Mouse (Mus musculus) ES-E14 (cell line): Measurements from ENCODE around the gene Ywhab. TPM values are rescaled to one million over a fixed set of nuclear protein-coding genes. Genes with fewer than 3 reads are reported as not detected.

Experiments
- DNase-seq: peaks from one replicate; pipeline ENCODE4 v3.0.0-alpha.2; 2013; ENCODE audit warnings: low read depth, low spot score
- H3K27ac ChIP-seq: 2 replicates; pipeline ENCODE4 v1.5.1; 2012; ENCODE audit warnings: low read depth, mild to moderate bottlenecking, low read length, moderate library complexity, mixed read lengths; ENCODE audit not compliant: poor library complexity, insufficient read depth, severe bottlenecking
- H3K36me3 ChIP-seq: 2 replicates; pipeline ENCODE4 v1.6.1; 2012; ENCODE audit warnings: mild to moderate bottlenecking, low read length, moderate library complexity, mixed read lengths; ENCODE audit not compliant: control insufficient read depth, poor library complexity, insufficient read depth, severe bottlenecking
- H3K4me1 ChIP-seq, 2 experiments: fragments of 150-350 bp in 1 of 2; sonication (generic) in 1 of 2; 2 replicates each; pipeline ENCODE4 v1.6.1; 2012; ENCODE audit warnings: low read length in 2 of 2, mild to moderate bottlenecking in 1 of 2, mixed read lengths in 1 of 2; ENCODE audit not compliant: control insufficient read depth in 2 of 2, insufficient read depth in 2 of 2, poor library complexity in 1 of 2
- H3K4me3 ChIP-seq, 2 experiments: fragments of 150-350 bp in 1 of 2; sonication (generic) in 1 of 2; 2 replicates each; pipeline ENCODE4 v1.5.1; 2012; ENCODE audit warnings: low read length in 2 of 2, low read depth in 1 of 2, mild to moderate bottlenecking in 1 of 2, mixed read lengths in 1 of 2; ENCODE audit not compliant: insufficient read depth in 1 of 2, poor library complexity in 1 of 2, severe bottlenecking in 1 of 2
- H3K9ac ChIP-seq: 2 replicates; pipeline ENCODE4 v1.6.1; 2012; ENCODE audit warnings: low read depth, mild to moderate bottlenecking, low read length, mixed read lengths; ENCODE audit not compliant: poor library complexity, insufficient read depth, severe bottlenecking
- H3K9me3 ChIP-seq: fragments of 150-350 bp; sonication (generic); 2 replicates; pipeline ENCODE4 v1.6.1; 2012; ENCODE audit warnings: low read depth, mild to moderate bottlenecking, low read length; ENCODE audit not compliant: control insufficient read depth, insufficient read depth
- CHD2 ChIP-seq: IDR thresholded peaks from 2 replicates; pipeline ENCODE4 v1.6.1; 2014; ENCODE audit warnings: mild to moderate bottlenecking, low read depth, low read length, inconsistent platforms
- HCFC1 ChIP-seq: IDR thresholded peaks from 2 replicates; pipeline ENCODE4 v1.6.1; 2012; ENCODE audit warnings: low read length, inconsistent platforms, borderline replicate concordance; ENCODE audit not compliant: insufficient read depth
- MAFK ChIP-seq: IDR thresholded peaks from 2 replicates; pipeline ENCODE4 v1.6.1; 2014; ENCODE audit warnings: mild to moderate bottlenecking, low read depth, low read length, inconsistent platforms; ENCODE audit not compliant: insufficient read depth
- ZC3H11A ChIP-seq: IDR thresholded peaks from 2 replicates; pipeline ENCODE4 v1.6.1; 2012; ENCODE audit warnings: low read depth, mild to moderate bottlenecking, inconsistent platforms, low read length, borderline replicate concordance
- ZNF384 ChIP-seq: IDR thresholded peaks from 2 replicates; pipeline ENCODE4 v1.6.1; 2012; ENCODE audit warnings: low read depth, low read length, inconsistent platforms
- in situ Hi-C, 2 experiments: fragments of 600-800 bp; cut with MboI; formaldehyde crosslinking; loops; one replicate each; pipeline ENCODE4 v1.15.1; 2025; ENCODE audit warnings: low sequenced_read_pairs in 2 of 2, inconsistent platforms in 1 of 2; ENCODE audit not compliant: unreplicated experiment in 2 of 2
- total RNA-seq: library from RNA; depleted of rRNA; stranded (reverse); fragments of 300-350 nt; gene quantifications from 2 replicates; pipeline ENCODE4 v1.2.3, GENCODE M21; 2012

Gene Ywhab
- total RNA-seq, 1 experiment, result 65.9 TPM

DNA sequence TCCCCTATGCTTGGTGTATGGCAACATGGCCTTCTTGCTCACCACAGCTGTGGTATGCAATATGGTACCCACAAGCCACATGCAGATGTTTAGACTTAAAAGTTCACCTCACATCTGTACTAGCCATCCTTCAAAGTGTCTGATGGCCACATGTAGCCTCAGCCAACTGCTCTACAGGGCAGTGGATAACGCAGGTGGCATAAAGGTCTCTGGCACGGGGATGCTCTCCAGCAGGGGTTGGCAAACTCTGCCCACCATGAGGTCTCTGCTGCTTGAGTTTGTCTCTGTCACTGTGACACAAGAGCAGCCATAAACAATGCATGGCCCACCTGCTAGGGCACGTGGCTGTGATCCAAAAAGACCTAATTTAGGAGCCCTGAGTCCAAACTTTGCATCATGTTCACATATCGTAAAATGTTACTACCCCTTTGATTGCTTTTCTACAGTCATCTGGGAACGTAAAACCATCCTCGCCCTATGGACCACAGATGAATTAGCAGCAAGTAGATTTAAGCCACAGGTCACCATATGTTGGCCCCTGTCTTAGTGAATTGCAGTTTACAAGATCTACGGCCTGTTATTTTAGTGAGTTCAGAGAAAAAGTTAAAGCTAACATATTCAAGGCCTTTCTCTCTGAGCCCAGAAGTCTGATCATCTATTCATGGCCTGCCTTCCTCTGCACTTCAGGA, 41.0 kb upstream of the Ywhab start:
- H3K27ac ChIP-seq, result no peak overlapping the region
- DNase-seq, result no peak
- in situ Hi-C loops, result loop anchor here in 1 of 2 experiments (25.0 kb wide), 1 partner anchor 91 kb away; the partner anchor contains the start of gene Kcnk15
- no peaks in the 10 kb centered on the region for H3K4me1 ChIP-seq
- no peak overlapping the region for H3K4me3 ChIP-seq
- TF ChIP-seq ZC3H11A, result no peak
- no peak overlapping the region for H3K9ac ChIP-seq
- H3K36me3 ChIP-seq, result no peaks in the 10 kb centered on the region
- H3K9me3 ChIP-seq, result no peaks in the 10 kb centered on the region

DNA sequence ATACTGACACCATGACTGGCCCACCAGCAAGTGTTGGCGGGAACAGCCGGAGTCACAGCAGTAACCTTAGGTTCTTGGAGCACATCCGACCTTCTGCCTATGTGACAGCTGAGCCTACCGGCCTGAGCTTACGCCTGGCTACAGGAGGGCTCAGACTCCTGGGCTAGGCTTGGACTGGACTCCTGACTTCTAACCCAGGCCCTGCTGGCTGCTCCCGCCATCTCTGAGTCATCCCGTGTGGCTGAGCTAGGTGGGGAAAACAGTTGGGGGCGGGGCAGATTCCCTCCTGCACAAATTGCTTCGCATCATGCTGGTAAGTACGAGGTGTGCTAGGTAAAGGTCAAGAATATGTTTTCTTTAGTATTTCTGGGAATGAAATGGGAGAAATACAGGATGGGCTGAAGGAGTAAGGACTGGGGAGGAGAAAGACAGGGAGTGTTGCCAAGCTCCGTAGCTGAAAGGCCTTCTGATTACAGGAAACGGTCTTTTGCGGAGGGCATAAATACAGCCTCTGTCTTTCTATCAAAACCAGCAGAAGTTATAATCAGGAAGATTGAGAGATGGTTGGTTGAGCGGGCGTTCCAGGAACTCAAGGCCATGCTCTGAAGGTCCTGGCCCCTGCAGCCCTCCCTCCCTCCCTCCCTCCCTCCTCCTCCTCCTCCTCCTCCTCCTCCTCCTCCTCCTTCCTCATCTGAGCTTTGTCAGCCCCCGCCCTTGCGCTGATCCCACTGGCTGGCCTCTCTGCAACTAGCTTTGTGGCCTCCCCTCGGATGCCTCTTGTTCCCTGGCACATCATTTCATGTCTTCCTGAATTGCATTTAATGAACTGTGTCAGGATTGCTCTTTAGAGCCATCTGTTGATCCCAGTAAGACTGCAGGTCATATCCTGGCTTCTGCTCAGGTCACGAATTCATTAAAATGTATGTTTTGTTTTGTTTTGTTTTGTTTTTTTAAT, 29.9 kb upstream of the Ywhab start:
- TF ChIP-seq ZNF384 (no peak), CHD2 (no peak), ZC3H11A (no peak), HCFC1 (no peak), MAFK (no peak)
- no peak for DNase-seq
- in situ Hi-C loops, result loop anchor here in 1 of 2 experiments (25.0 kb wide), 1 partner anchor 103 kb away; the partner anchor contains the start of gene Kcnk15

DNA sequence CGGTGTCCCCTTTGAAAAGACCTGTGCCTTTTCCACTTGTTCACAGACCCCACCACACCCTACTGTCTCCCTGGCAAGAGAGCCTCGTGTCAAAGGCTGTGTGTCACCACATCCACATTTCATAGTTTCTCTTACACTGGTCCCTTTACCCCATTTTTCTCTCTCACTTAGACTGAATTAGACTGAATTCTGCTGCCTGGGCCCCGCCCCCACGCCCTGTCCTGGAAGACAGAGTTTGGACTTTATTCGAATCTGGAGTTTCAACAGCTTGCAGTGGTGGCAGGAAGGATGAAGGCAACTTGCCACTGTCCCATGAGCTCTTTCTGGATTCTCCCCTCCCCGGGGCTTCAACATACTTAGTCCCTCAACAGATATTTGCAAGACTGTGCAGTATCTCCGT, 29.1 kb upstream of the Ywhab start:
- no peak for TF ChIP-seq MAFK
- no peak for TF ChIP-seq ZNF384
- TF ChIP-seq HCFC1, result no peak
- no peak for TF ChIP-seq ZC3H11A
- no peak for TF ChIP-seq CHD2
- H3K9ac ChIP-seq, result no peak overlapping the region
- no peak overlapping the region for H3K27ac ChIP-seq
- no peaks in the 10 kb centered on the region for H3K4me1 ChIP-seq
- H3K9me3 ChIP-seq, result no peaks in the 10 kb centered on the region
- no peak for DNase-seq
- no peak overlapping the region for H3K4me3 ChIP-seq
- H3K36me3 ChIP-seq, result no peaks in the 10 kb centered on the region
- in situ Hi-C loops, result loop anchor here in 1 of 2 experiments (25.0 kb wide), 1 partner anchor 103 kb away; the partner anchor contains the start of gene Kcnk15

More for the DNA sequence above, 29.9 kb upstream of the Ywhab start:
- no peak overlapping the region for H3K4me3 ChIP-seq
- no peaks in the 10 kb centered on the region for H3K9me3 ChIP-seq
- H3K36me3 ChIP-seq, result no peaks in the 10 kb centered on the region
- no peak overlapping the region for H3K9ac ChIP-seq
- H3K27ac ChIP-seq, result no peak overlapping the region
- no peaks in the 10 kb centered on the region for H3K4me1 ChIP-seq

DNA sequence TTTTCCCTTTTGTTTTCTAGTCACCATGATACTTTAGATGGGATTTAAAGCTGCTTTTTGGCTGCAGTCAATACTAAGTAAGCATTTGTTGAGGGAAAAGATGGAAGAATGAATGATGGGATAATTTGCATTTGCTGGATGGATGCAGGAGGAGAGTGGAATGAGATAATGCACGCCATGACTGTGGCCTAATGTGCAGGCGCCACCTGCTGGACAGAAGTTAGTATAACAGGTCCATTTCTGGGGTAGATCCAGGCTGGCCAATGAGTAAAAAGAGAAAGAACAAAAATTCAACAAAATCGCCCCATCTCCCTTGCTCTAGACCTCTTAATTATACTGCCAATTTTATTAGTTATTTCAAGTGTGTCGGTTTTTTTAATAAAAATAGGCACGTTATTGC, 26.2 kb upstream of the Ywhab start:
- in situ Hi-C loops, result loop anchor here in 1 of 2 experiments (25.0 kb wide), 1 partner anchor 106 kb away; the partner anchor contains the start of gene Kcnk15

More for the DNA sequence above, 26.2 kb upstream of the Ywhab start:
- no peaks in the 10 kb centered on the region for H3K4me1 ChIP-seq
- H3K4me3 ChIP-seq, result no peak overlapping the region
- H3K9ac ChIP-seq, result no peak overlapping the region
- DNase-seq, result peak; percentile 48
- no peaks in the 10 kb centered on the region for H3K36me3 ChIP-seq
- no peak for TF ChIP-seq ZNF384
- TF ChIP-seq ZC3H11A, result peak; percentile 66; the same call in 1 of the 2 replicates
- H3K9me3 ChIP-seq, result no peaks in the 10 kb centered on the region
- no peak overlapping the region for H3K27ac ChIP-seq
